Mouse (Mus musculus): ENCODE measurements at regions not wholly inside any gene's neighbourhood (a gene's known extent, or its start where the extent isn't known, plus 50 kb on each side); places are given as distances from the start of the nearest gene placed in this dataset.

GRCm38 (mm10) chr13:73009547-73010475, 250.5 kb upstream of the Irx4 start:
- WGBS: 72% methylated on average over 15 of the region's 15 CpGs
- Histone ChIP-seq H3K36me3 (ENCODE audit: insufficient read depth, low read length) (no peaks in the 10 kb centered on the region), H3K4me3 (ENCODE audit: low read length) (no peak overlapping the region), H3K9ac (replicated peaks; ENCODE audit: low read length) (no peak overlapping the region), H3K4me2 (replicated peaks; ENCODE audit: low read depth, low read length) (peak overlapping the region; percentile 26; the same call in 1 of the 2 replicates), H3K4me1 (ENCODE audit: insufficient read depth, low read length) (no peaks in the 10 kb centered on the region), H3K9me3 (ENCODE audit: low read length) (no peaks in the 10 kb centered on the region), H3K27me3 (ENCODE audit: insufficient read depth, low read length) (peaks cover 35% of the 10 kb centered on the region), H3K27ac (ENCODE audit: low read length) (no peak overlapping the region)
- ATAC-seq (ENCODE audit: low FRiP score, low TSS enrichment): no peak

GRCm38 (mm10) chr13:73019181-73019580, 241.1 kb upstream of the Irx4 start:
- WGBS: 94% methylated on average over 10 of the region's 10 CpGs
- H3K4me1 ChIP-seq (ENCODE audit: insufficient read depth, low read length): no peaks in the 10 kb centered on the region

GRCm38 (mm10) chr13:73031217-73031616, 229.1 kb upstream of the Irx4 start:
- Histone ChIP-seq H3K36me3 (ENCODE audit: insufficient read depth, low read length) (no peaks in the 10 kb centered on the region), H3K9ac (replicated peaks; ENCODE audit: low read length) (no peak overlapping the region), H3K9me3 (ENCODE audit: low read length) (no peaks in the 10 kb centered on the region), H3K27me3 (ENCODE audit: insufficient read depth, low read length) (peaks cover 40% of the 10 kb centered on the region), H3K4me2 (replicated peaks; ENCODE audit: low read depth, low read length) (no peak overlapping the region), H3K4me1 (ENCODE audit: insufficient read depth, low read length) (no peaks in the 10 kb centered on the region), H3K27ac (ENCODE audit: low read length) (no peak overlapping the region), H3K4me3 (ENCODE audit: low read length) (no peak overlapping the region)
- no peak for ATAC-seq (ENCODE audit: low FRiP score, low TSS enrichment)
- 75% methylated on average over 3 of the region's 3 CpGs for WGBS

More at GRCm38 (mm10) chr13:73019181-73019580, 241.1 kb upstream of the Irx4 start:
- H3K4me2 ChIP-seq (replicated peaks; ENCODE audit: low read depth, low read length): no peak overlapping the region
- H3K4me3 ChIP-seq (ENCODE audit: low read length): no peak overlapping the region
- H3K9ac ChIP-seq (replicated peaks; ENCODE audit: low read length): no peak overlapping the region
- H3K9me3 ChIP-seq (ENCODE audit: low read length): no peaks in the 10 kb centered on the region
- H3K27me3 ChIP-seq (ENCODE audit: insufficient read depth, low read length): peaks cover 23% of the 10 kb centered on the region; the same call in 1 of the 2 replicates
- no peaks in the 10 kb centered on the region for H3K36me3 ChIP-seq (ENCODE audit: insufficient read depth, low read length)
- no peak overlapping the region for H3K27ac ChIP-seq (ENCODE audit: low read length)
- ATAC-seq (ENCODE audit: low FRiP score, low TSS enrichment): no peak

GRCm38 (mm10) chr13:73033055-73033454, 227.2 kb upstream of the Irx4 start:
- H3K9ac ChIP-seq (replicated peaks; ENCODE audit: low read length): no peak overlapping the region
- H3K4me2 ChIP-seq (replicated peaks; ENCODE audit: low read depth, low read length): no peak overlapping the region
- H3K36me3 ChIP-seq (ENCODE audit: insufficient read depth, low read length): no peaks in the 10 kb centered on the region
- no peak overlapping the region for H3K27ac ChIP-seq (ENCODE audit: low read length)
- ATAC-seq (ENCODE audit: low FRiP score, low TSS enrichment): no peak
- H3K9me3 ChIP-seq (ENCODE audit: low read length): no peaks in the 10 kb centered on the region
- H3K27me3 ChIP-seq (ENCODE audit: insufficient read depth, low read length): peaks cover 53% of the 10 kb centered on the region
- H3K4me3 ChIP-seq (ENCODE audit: low read length): no peak overlapping the region
- no peaks in the 10 kb centered on the region for H3K4me1 ChIP-seq (ENCODE audit: insufficient read depth, low read length)
- 25% methylated on average over 3 of the region's 3 CpGs for WGBS

GRCm38 (mm10) chr13:73034065-73034831, 226.0 kb upstream of the Irx4 start:
- Histone ChIP-seq H3K27me3 (ENCODE audit: insufficient read depth, low read length) (peaks cover 59% of the 10 kb centered on the region), H3K27ac (ENCODE audit: low read length) (no peak overlapping the region), H3K9me3 (ENCODE audit: low read length) (no peaks in the 10 kb centered on the region), H3K4me1 (ENCODE audit: insufficient read depth, low read length) (no peaks in the 10 kb centered on the region), H3K4me2 (replicated peaks; ENCODE audit: low read depth, low read length) (no peak overlapping the region), H3K4me3 (ENCODE audit: low read length) (no peak overlapping the region), H3K9ac (replicated peaks; ENCODE audit: low read length) (no peak overlapping the region), H3K36me3 (ENCODE audit: insufficient read depth, low read length) (no peaks in the 10 kb centered on the region)
- no peak for ATAC-seq (ENCODE audit: low FRiP score, low TSS enrichment)
- 28% methylated on average over 10 of the region's 10 CpGs for whole genome bisulfite sequencing

- H3K27ac ChIP-seq (ENCODE audit: low read length): no peak overlapping the region
- no peaks in the 10 kb centered on the region for H3K4me1 ChIP-seq (ENCODE audit: insufficient read depth, low read length)
- H3K9ac ChIP-seq (replicated peaks; ENCODE audit: low read length): no peak overlapping the region
- H3K9me3 ChIP-seq (ENCODE audit: low read length): no peaks in the 10 kb centered on the region
- WGBS: 72% methylated on average over 10 of the region's 10 CpGs
- no peak overlapping the region for H3K4me3 ChIP-seq (ENCODE audit: low read length)
- no peak for ATAC-seq (ENCODE audit: low FRiP score, low TSS enrichment)
- peaks cover 61% of the 10 kb centered on the region for H3K27me3 ChIP-seq (ENCODE audit: insufficient read depth, low read length)
- H3K4me2 ChIP-seq (replicated peaks; ENCODE audit: low read depth, low read length): no peak overlapping the region
- no peaks in the 10 kb centered on the region for H3K36me3 ChIP-seq (ENCODE audit: insufficient read depth, low read length)
Observed at GRCm38 (mm10) chr13:73034886-73035285, 225.4 kb upstream of the Irx4 start.

GRCm38 (mm10) chr13:73035336-73035940, 224.8 kb upstream of the Irx4 start:
- Histone ChIP-seq H3K27me3 (ENCODE audit: insufficient read depth, low read length) (peaks cover 65% of the 10 kb centered on the region), H3K4me1 (ENCODE audit: insufficient read depth, low read length) (no peaks in the 10 kb centered on the region), H3K36me3 (ENCODE audit: insufficient read depth, low read length) (no peaks in the 10 kb centered on the region), H3K4me2 (replicated peaks; ENCODE audit: low read depth, low read length) (no peak overlapping the region), H3K9ac (replicated peaks; ENCODE audit: low read length) (no peak overlapping the region), H3K9me3 (ENCODE audit: low read length) (no peaks in the 10 kb centered on the region), H3K27ac (ENCODE audit: low read length) (no peak overlapping the region), H3K4me3 (ENCODE audit: low read length) (no peak overlapping the region)
- ATAC-seq (ENCODE audit: low FRiP score, low TSS enrichment): no peak
- WGBS: 64% methylated on average over 2 of the region's 2 CpGs

GRCm38 (mm10) chr13:73039731-73040130, 220.5 kb upstream of the Irx4 start:
- Histone ChIP-seq H3K4me2 (replicated peaks; ENCODE audit: low read depth, low read length) (no peak overlapping the region), H3K36me3 (ENCODE audit: insufficient read depth, low read length) (no peaks in the 10 kb centered on the region), H3K9ac (replicated peaks; ENCODE audit: low read length) (no peak overlapping the region), H3K4me3 (ENCODE audit: low read length) (no peak overlapping the region), H3K4me1 (ENCODE audit: insufficient read depth, low read length) (no peaks in the 10 kb centered on the region), H3K27me3 (ENCODE audit: insufficient read depth, low read length) (peaks cover 62% of the 10 kb centered on the region), H3K9me3 (ENCODE audit: low read length) (no peaks in the 10 kb centered on the region), H3K27ac (ENCODE audit: low read length) (no peak overlapping the region)
- 79% methylated on average over 5 of the region's 5 CpGs for WGBS
- no peak for ATAC-seq (ENCODE audit: low FRiP score, low TSS enrichment)

- Histone ChIP-seq H3K9ac (replicated peaks; ENCODE audit: low read length) (no peak overlapping the region), H3K9me3 (ENCODE audit: low read length) (no peaks in the 10 kb centered on the region), H3K27ac (ENCODE audit: low read length) (no peak overlapping the region), H3K4me1 (ENCODE audit: insufficient read depth, low read length) (no peaks in the 10 kb centered on the region), H3K4me3 (ENCODE audit: low read length) (no peak overlapping the region), H3K27me3 (ENCODE audit: insufficient read depth, low read length) (peaks cover 51% of the 10 kb centered on the region), H3K36me3 (ENCODE audit: insufficient read depth, low read length) (no peaks in the 10 kb centered on the region), H3K4me2 (replicated peaks; ENCODE audit: low read depth, low read length) (no peak overlapping the region)
- 31% methylated on average over 14 of the region's 14 CpGs for WGBS
- 0 out of 2 replicates have a peak, but pooled peaks have one; percentile 67 for ATAC-seq (ENCODE audit: low FRiP score, low TSS enrichment)
Observed at GRCm38 (mm10) chr13:73041233-73042040, 218.8 kb upstream of the Irx4 start.
